Mouse (Mus musculus): ENCODE measurements around the gene Arf1.
"Not testable (repeated sequence)": the region's sequence is repeated elsewhere in the genome, so short reads cannot be mapped to it uniquely, and the experiment has no call there.

DNA sequence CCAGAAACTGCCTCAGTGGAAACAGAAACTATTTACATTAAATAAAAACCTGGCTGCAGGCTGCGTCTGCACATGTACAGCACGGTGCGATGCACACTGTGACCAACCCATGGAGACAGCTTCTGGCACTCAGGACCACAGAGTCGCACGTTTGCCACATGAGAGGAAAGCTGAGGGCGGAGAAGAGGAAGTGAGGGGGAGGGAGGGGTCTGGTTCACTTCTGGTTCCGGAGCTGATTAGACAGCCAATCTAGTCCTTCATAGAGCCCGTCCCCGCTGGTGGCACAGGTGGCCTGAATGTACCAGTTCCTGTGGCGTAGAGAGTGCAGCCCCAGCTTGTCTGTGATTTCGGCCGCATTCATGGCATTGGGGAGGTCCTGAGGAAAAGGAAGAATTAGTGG, 15.8 kb downstream of the Arf1 start:
- not testable (repeated sequence) for TF ChIP-seq POLR2A (IDR thresholded peaks at IDR 0.05; ENCODE audit: borderline replicate concordance, extremely low read depth, insufficient read depth, insufficient read length, poor library complexity, severe bottlenecking); CTCF (IDR thresholded peaks at IDR 0.05; ENCODE audit: borderline replicate concordance, extremely low read depth, insufficient read depth, insufficient read length)
